Mouse (Mus musculus) cerebellum, adult 2 months (tissue): ENCODE measurements around the gene Acer2.
"Not testable (repeated sequence)": the region's sequence is repeated elsewhere in the genome, so short reads cannot be mapped to it uniquely, and the experiment has no call there.

Experiments
- CTCF ChIP-seq: fragments of 200-500 bp; IDR thresholded peaks from 2 replicates; pipeline ENCODE4 v1.5.1; 2011; ENCODE audit warnings: low read depth, mild to moderate bottlenecking, control low read depth, low read length, moderate library complexity, borderline replicate concordance; ENCODE audit not compliant: insufficient read depth
- POLR2A ChIP-seq: fragments of 200-500 bp; IDR thresholded peaks from 2 replicates; pipeline ENCODE4 v1.6.1; 2011; ENCODE audit warnings: low read length, control low read depth, borderline replicate concordance; ENCODE audit not compliant: insufficient read depth

DNA sequence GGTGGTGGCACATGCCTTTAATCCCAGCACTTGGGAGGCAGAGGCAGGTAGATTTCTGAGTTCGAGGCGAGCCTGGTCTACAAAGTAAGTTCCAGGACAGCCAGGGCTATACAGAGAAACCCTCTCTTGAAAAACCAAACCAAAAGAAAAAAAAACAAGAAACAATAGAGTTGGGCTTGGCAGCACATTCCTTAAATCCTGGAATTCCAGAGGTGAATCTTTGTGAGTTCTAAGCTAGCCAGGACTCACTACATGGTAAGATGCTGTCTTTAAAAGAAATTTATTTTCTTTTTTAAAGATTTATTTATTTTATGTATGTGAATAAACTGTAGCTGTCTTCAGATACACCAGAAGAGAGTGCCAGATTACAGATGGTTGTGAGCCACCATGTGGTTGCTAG is 33.1 kb upstream of the Acer2 start:
- TF ChIP-seq CTCF, POLR2A: not testable (repeated sequence)
